Mouse (Mus musculus) B cell, adult 2 months (primary cell): Measurements from ENCODE around the gene Cnih3.

Experiments
- DNase-seq, 2 experiments: peaks; one replicate each; pipeline ENCODE4 v3.0.0; 2022

Cnih3 gene

GRCm38 (mm10) chr1:181353200-181354097 is 1.0 kb downstream of the Cnih3 start:
- DNase-seq: peak; percentile 10 to 13

GRCm38 (mm10) chr1:181355683-181356082 is 3.3 kb downstream of the Cnih3 start:
- no peak for DNase-seq

- no peak for DNase-seq
Measured at GRCm38 (mm10) chr1:181357870-181358269, 5.4 kb downstream of the Cnih3 start.

GRCm38 (mm10) chr1:181358526-181358925 is 6.1 kb downstream of the Cnih3 start:
- DNase-seq: no peak

GRCm38 (mm10) chr1:181360732-181361131 is 8.3 kb downstream of the Cnih3 start:
- DNase-seq: no peak

GRCm38 (mm10) chr1:181364025-181364424 is 11.6 kb downstream of the Cnih3 start:
- DNase-seq: no peak

- no peak for DNase-seq
Measured at GRCm38 (mm10) chr1:181365376-181365775, 12.9 kb downstream of the Cnih3 start.

GRCm38 (mm10) chr1:181368789-181369570 is 16.6 kb downstream of the Cnih3 start:
- no peak for DNase-seq

- no peak for DNase-seq
Measured at GRCm38 (mm10) chr1:181370370-181370769, 17.9 kb downstream of the Cnih3 start.

GRCm38 (mm10) chr1:181371226-181371625 is 18.8 kb downstream of the Cnih3 start:
- no peak for DNase-seq

GRCm38 (mm10) chr1:181372306-181372705 is 19.9 kb downstream of the Cnih3 start:
- no peak for DNase-seq

GRCm38 (mm10) chr1:181374627-181375374 is 22.4 kb downstream of the Cnih3 start:
- DNase-seq: no peak

- no peak for DNase-seq
Measured at GRCm38 (mm10) chr1:181376431-181376830, 24.0 kb downstream of the Cnih3 start.

- peak; percentile 50 to 61 for DNase-seq
Measured at GRCm38 (mm10) chr1:181379664-181380063, 27.2 kb downstream of the Cnih3 start.

- no peak for DNase-seq
Measured at GRCm38 (mm10) chr1:181381410-181382010, 29.1 kb downstream of the Cnih3 start.

- no peak for DNase-seq
Measured at GRCm38 (mm10) chr1:181389264-181389663, 36.8 kb downstream of the Cnih3 start.

- DNase-seq: no peak
Measured at GRCm38 (mm10) chr1:181392489-181392888, 40.1 kb downstream of the Cnih3 start.

- DNase-seq: no peak
Measured at GRCm38 (mm10) chr1:181393250-181394149, 41.1 kb downstream of the Cnih3 start.

- no peak for DNase-seq
Measured at GRCm38 (mm10) chr1:181395234-181395828, 42.9 kb downstream of the Cnih3 start.

- DNase-seq: no peak
Measured at GRCm38 (mm10) chr1:181399179-181399578, 46.8 kb downstream of the Cnih3 start.

- DNase-seq: no peak
Measured at GRCm38 (mm10) chr1:181403056-181403455, 50.6 kb downstream of the Cnih3 start.
